Mouse (Mus musculus) myocyte (in vitro differentiated cells): ENCODE data around the gene Cngb1. TPM values are rescaled to one million over a fixed set of nuclear protein-coding genes. Genes with fewer than 3 reads are reported as not detected.

Source experiments
- H3K27me3 ChIP-seq: one replicate; pipeline ENCODE4 v1.6.1; 2011; ENCODE audit not compliant: control insufficient read depth, insufficient read depth, insufficient read length
- H3K36me3 ChIP-seq: one replicate; pipeline ENCODE4 v1.6.1; 2011; ENCODE audit not compliant: control insufficient read depth, insufficient read depth
- H3K4me2 ChIP-seq: one replicate; pipeline ENCODE4 v1.6.1; 2011; ENCODE audit warnings: low read depth, control low read depth
- H3K4me3 ChIP-seq: one replicate; pipeline ENCODE4 v1.5.1; 2011; ENCODE audit warnings: mild to moderate bottlenecking, control low read depth, moderate library complexity
- H3K79me2 ChIP-seq: one replicate; pipeline ENCODE4 v1.6.1; 2011; ENCODE audit not compliant: control insufficient read depth, insufficient read depth
- H3ac ChIP-seq: one replicate; pipeline ENCODE4 v1.6.1; 2011; ENCODE audit not compliant: control insufficient read depth, insufficient read length
- CEBPB ChIP-seq: IDR thresholded peaks from 2 replicates; pipeline ENCODE4 v1.6.1; 2011; ENCODE audit warnings: mild to moderate bottlenecking, moderate library complexity; ENCODE audit not compliant: poor library complexity, insufficient read depth, severe bottlenecking
- E2F4 ChIP-seq: IDR thresholded peaks from one replicate; pipeline ENCODE4 v1.6.1; 2011; ENCODE audit warnings: mild to moderate bottlenecking, control low read depth, moderate library complexity; ENCODE audit not compliant: insufficient read depth
- MAX ChIP-seq: IDR thresholded peaks from one replicate; pipeline ENCODE4 v1.6.1; 2011; ENCODE audit warnings: low read depth, mild to moderate bottlenecking, control low read depth
- MYOD1 ChIP-seq, 3 experiments: IDR thresholded peaks; one replicate each; pipeline ENCODE4 v1.6.1; 2011; ENCODE audit warnings: control low read depth in 2 of 3, low read depth in 2 of 3, mild to moderate bottlenecking in 2 of 3, moderate library complexity in 1 of 3; ENCODE audit not compliant: insufficient read length in 2 of 3, control insufficient read depth in 1 of 3
- MYOG ChIP-seq, 3 experiments: IDR thresholded peaks; one replicate each; pipeline ENCODE4 v1.6.1; 2011; ENCODE audit warnings: control low read depth in 2 of 3, low read depth in 2 of 3, mild to moderate bottlenecking in 2 of 3; ENCODE audit not compliant: insufficient read length in 2 of 3, control insufficient read depth in 1 of 3, insufficient read depth in 1 of 3
- POLR2A ChIP-seq: IDR thresholded peaks from one replicate; pipeline ENCODE4 v1.6.1; 2011; ENCODE audit warnings: low read depth, mild to moderate bottlenecking, control low read depth, moderate library complexity; ENCODE audit not compliant: insufficient read length
- POLR2AphosphoS2 ChIP-seq: IDR thresholded peaks from one replicate; pipeline ENCODE4 v1.6.1; 2011; ENCODE audit warnings: low read depth, control low read depth; ENCODE audit not compliant: insufficient read length
- REST ChIP-seq: IDR thresholded peaks from one replicate; pipeline ENCODE4 v1.6.1; 2011; ENCODE audit warnings: mild to moderate bottlenecking, control low read depth, moderate library complexity; ENCODE audit not compliant: insufficient read depth, insufficient read length
- SRF ChIP-seq: IDR thresholded peaks from one replicate; pipeline ENCODE4 v1.6.1; 2011; ENCODE audit warnings: low read depth; ENCODE audit not compliant: control insufficient read depth, insufficient read length
- TCF12 ChIP-seq: IDR thresholded peaks from one replicate; pipeline ENCODE4 v1.6.1; 2011; ENCODE audit warnings: mild to moderate bottlenecking, control low read depth; ENCODE audit not compliant: poor library complexity, insufficient read depth, severe bottlenecking
- TCF3 ChIP-seq: IDR thresholded peaks from one replicate; pipeline ENCODE4 v1.6.1; 2011; ENCODE audit warnings: low read depth, control low read depth; ENCODE audit not compliant: insufficient read length
- USF1 ChIP-seq: IDR thresholded peaks from one replicate; pipeline ENCODE4 v1.6.1; 2011; ENCODE audit warnings: low read depth, mild to moderate bottlenecking, control low read depth, moderate library complexity
- polyA plus RNA-seq: library from polyadenylated mRNA; unstranded; fragments of >200 nt; fragmentation: generic; extraction: Trizol; gene quantifications from one replicate; pipeline ENCODE4 v1.2.1, GENCODE M21; 2012; ENCODE audit warnings: missing spikeins

Gene Cngb1
- polyA plus RNA-seq, 1 experiment = 0.07 TPM

DNA sequence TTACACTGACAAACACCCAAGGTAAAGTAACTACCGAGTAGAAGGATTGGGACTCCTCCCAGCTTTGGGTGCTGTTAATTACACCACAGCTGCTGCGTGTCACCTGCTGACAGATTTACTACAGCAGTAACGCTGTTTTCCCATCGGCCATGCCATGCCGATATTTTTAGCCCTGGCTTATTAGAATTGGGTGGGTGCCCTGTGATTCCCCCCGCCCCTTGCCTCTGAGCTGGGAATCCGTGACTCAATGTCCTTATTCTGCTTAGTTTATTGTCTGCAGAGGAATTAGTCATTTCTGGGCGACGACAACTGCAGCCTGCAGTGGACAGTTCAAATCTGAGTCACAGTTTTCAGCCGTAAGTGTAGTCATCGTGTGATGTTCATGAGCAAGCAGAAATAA lies 96.5 kb downstream of the Cngb1 start:
- H3K79me2 ChIP-seq = no peaks in the 10 kb centered on the region
- H3K4me2 ChIP-seq = peak overlapping the region; percentile 59
- no peak overlapping the region for H3ac ChIP-seq
- no peaks in the 10 kb centered on the region for H3K27me3 ChIP-seq
- no peaks in the 10 kb centered on the region for H3K36me3 ChIP-seq
- peak; percentile 31 to 91 (median 85) for TF ChIP-seq MYOD1 (IDR thresholded peaks at IDR 0.05; ENCODE audit: control insufficient read depth in 1 of 3, insufficient read length in 2 of 3, low read depth in 2 of 3)
- TF ChIP-seq CEBPB = peak; percentile 18; the same call in 1 of the 2 replicates
- TF ChIP-seq MYOG (IDR thresholded peaks at IDR 0.05; ENCODE audit: control insufficient read depth in 1 of 3, insufficient read depth in 1 of 3, insufficient read length in 2 of 3, low read depth in 2 of 3) = peak; percentile 36 to 88 (median 77)
- no peak for TF ChIP-seq POLR2A
- peak; percentile 87 for TF ChIP-seq TCF12
- TF ChIP-seq TCF3 = peak; percentile 88
- no peak for TF ChIP-seq MAX
- TF ChIP-seq POLR2AphosphoS2 = no peak
- no peak overlapping the region for H3K4me3 ChIP-seq

GRCm38 (mm10) chr8:95205946-95206345 lies 100.4 kb downstream of the Cngb1 start:
- no peak for TF ChIP-seq POLR2A
- TF ChIP-seq CEBPB = no peak
- no peak for TF ChIP-seq USF1
- no peak for TF ChIP-seq TCF3
- TF ChIP-seq MAX = no peak
- TF ChIP-seq MYOG (IDR thresholded peaks at IDR 0.05; ENCODE audit: control insufficient read depth in 1 of 3, insufficient read depth in 1 of 3, insufficient read length in 2 of 3, low read depth in 2 of 3) = no peak
- no peak for TF ChIP-seq TCF12
- TF ChIP-seq SRF = no peak
- TF ChIP-seq MYOD1 (IDR thresholded peaks at IDR 0.05; ENCODE audit: control insufficient read depth in 1 of 3, insufficient read length in 2 of 3, low read depth in 2 of 3) = no peak
- TF ChIP-seq E2F4 = no peak
- no peak for TF ChIP-seq REST
- no peak for TF ChIP-seq POLR2AphosphoS2
- H3K27me3 ChIP-seq = no peaks in the 10 kb centered on the region

DNA sequence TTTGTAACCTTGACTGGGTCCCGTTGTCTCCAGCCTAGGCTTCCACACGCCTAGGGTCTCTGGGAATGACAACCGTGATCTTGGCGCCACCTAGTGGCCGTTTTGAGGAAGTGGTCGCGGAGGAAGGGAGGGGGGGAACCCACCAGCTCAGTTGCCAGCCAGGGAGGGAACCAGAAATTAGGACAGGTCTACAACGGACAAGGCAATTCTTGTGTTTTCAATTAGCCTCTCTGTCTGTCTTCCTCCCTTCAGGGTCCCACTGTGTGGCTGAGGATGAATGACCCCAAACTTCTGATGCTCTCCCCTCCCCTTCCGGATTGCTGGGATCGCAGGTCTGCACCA lies 102.4 kb downstream of the Cngb1 start:
- H3K27me3 ChIP-seq = no peaks in the 10 kb centered on the region
- no peak overlapping the region for H3K4me2 ChIP-seq
- H3ac ChIP-seq = no peak overlapping the region
- no peaks in the 10 kb centered on the region for H3K36me3 ChIP-seq
- no peaks in the 10 kb centered on the region for H3K79me2 ChIP-seq
- H3K4me3 ChIP-seq = no peak overlapping the region
- TF ChIP-seq MAX (no peak), REST (no peak), E2F4 (no peak), POLR2A (no peak), TCF3 (no peak), POLR2AphosphoS2 (no peak), SRF (no peak), TCF12 (no peak), CEBPB (no peak), USF1 (no peak), MYOG (IDR thresholded peaks at IDR 0.05; ENCODE audit: control insufficient read depth in 1 of 3, insufficient read depth in 1 of 3, insufficient read length in 2 of 3, low read depth in 2 of 3) (no peak), MYOD1 (IDR thresholded peaks at IDR 0.05; ENCODE audit: control insufficient read depth in 1 of 3, insufficient read length in 2 of 3, low read depth in 2 of 3) (no peak)

More at GRCm38 (mm10) chr8:95205946-95206345, 100.4 kb downstream of the Cngb1 start:
- Histone ChIP-seq H3K4me3 (no peak overlapping the region), H3ac (no peak overlapping the region), H3K4me2 (no peak overlapping the region), H3K36me3 (no peaks in the 10 kb centered on the region), H3K79me2 (no peaks in the 10 kb centered on the region)

DNA sequence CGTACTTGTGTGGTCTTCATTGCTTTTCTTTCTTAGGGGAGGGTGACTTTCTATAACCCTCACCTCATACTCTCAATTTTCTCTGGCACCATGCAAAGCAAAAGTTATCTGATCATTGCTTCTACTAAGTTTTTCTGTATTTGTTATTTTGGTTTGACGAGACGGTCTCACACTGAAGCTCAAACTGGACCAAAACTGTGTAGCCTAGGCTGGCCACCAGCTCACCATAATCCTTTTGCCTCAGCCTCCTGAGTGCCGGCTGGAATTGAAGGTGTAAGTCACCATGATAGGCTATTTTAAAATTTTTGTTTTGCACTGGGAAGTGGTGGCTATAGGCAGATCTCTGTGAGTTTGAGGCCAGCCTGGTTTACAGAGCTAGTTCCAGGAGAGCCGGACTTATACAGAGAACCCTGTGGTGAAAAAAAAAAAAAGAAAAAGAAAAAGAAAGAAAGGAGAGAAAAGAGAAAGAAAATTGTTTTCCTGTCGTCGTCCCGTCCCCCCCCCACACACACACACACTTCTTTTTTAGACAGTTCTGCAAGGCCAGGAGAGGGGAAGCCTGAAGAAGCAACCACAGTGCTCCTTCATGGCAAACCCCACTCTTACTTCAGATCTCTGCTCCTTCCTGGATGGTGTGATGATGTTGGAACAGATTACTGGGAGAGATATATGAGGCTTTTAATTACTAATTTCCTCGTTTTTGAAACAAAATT lies 102.9 kb downstream of the Cngb1 start:
- no peaks in the 10 kb centered on the region for H3K36me3 ChIP-seq
- no peaks in the 10 kb centered on the region for H3K27me3 ChIP-seq
- no peak overlapping the region for H3ac ChIP-seq
- H3K4me3 ChIP-seq = no peak overlapping the region
- no peaks in the 10 kb centered on the region for H3K79me2 ChIP-seq
- no peak overlapping the region for H3K4me2 ChIP-seq
- TF ChIP-seq E2F4 (no peak), MYOG (IDR thresholded peaks at IDR 0.05; ENCODE audit: control insufficient read depth in 1 of 3, insufficient read depth in 1 of 3, insufficient read length in 2 of 3, low read depth in 2 of 3) (no peak), TCF3 (no peak), MAX (no peak), SRF (no peak), REST (no peak), USF1 (no peak), MYOD1 (IDR thresholded peaks at IDR 0.05; ENCODE audit: control insufficient read depth in 1 of 3, insufficient read length in 2 of 3, low read depth in 2 of 3) (no peak), TCF12 (no peak), POLR2A (no peak)

DNA sequence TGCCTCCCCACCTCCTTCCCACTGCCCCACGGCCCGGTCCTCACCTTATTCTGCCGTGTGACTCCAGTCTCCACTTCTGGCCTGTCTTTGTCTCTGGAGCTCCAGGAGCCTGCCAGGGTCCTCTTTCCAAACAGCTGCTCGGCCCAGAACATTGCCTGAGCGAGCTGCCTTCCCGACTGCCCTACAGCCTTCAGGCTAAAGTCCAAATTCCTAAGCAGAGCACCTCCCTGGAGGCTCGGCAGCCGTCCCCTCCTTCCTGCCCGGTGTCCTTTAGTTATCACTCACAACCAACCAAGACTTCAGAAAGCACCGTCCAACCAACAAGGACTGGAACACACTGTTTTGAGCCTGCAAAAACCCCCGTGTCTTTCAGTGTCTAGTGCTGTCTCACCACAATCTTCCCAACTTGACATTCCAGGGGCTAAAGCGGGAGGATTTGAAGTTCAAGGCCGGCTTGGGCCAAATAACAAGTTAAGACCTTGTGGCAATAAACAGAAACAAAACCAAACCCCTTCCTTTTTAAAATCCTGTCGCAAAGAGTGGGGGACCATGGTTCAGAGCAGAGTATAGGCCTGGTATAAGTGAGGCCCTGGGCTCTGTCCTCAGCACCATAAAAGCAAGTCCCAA lies 103.6 kb downstream of the Cngb1 start, which contains the start of gene Kifc3:
Kifc3 (minus strand) TSS at position 164 of the 627 bp plus-strand sequence.
- no peak for TF ChIP-seq POLR2AphosphoS2
- TF ChIP-seq MYOG (IDR thresholded peaks at IDR 0.05; ENCODE audit: control insufficient read depth in 1 of 3, insufficient read depth in 1 of 3, insufficient read length in 2 of 3, low read depth in 2 of 3) = no peak
- no peak for TF ChIP-seq POLR2A
- no peak for TF ChIP-seq MYOD1 (IDR thresholded peaks at IDR 0.05; ENCODE audit: control insufficient read depth in 1 of 3, insufficient read length in 2 of 3, low read depth in 2 of 3)
- no peak for TF ChIP-seq TCF12
- no peak for TF ChIP-seq TCF3
- H3ac ChIP-seq = no peak within 1 kb of the TSS
- H3K79me2 ChIP-seq = no peaks in the 10 kb centered on the region
- H3K36me3 ChIP-seq = no peaks in the 10 kb centered on the region
- no peaks in the 10 kb centered on the region for H3K27me3 ChIP-seq
- no peak within 1 kb of the TSS for H3K4me3 ChIP-seq
- H3K4me2 ChIP-seq = no peak within 1 kb of the TSS
